Mouse (Mus musculus) limb, embryonic 15.5 days (tissue): ENCODE results near the gene Clrn2. TPM values are rescaled to one million over a fixed set of nuclear protein-coding genes. Genes with fewer than 3 reads are reported as not detected.

Experiments used
- polyA plus RNA-seq: library from polyadenylated mRNA; unstranded; fragments of >200 nt; fragmentation: Nextera tagmentation; extraction: Ambion mirVana; gene quantifications from 2 replicates; pipeline ENCODE4 v1.2.1, GENCODE M21; 2015

Clrn2 gene
- polyA plus RNA-seq, 1 experiment from 2014 or later = not detected

Other genes starting within 250 kb of the Clrn2 start
- 103 and 109 TPM in 2 replicates for gene Qdpr, start 3.5 kb upstream of the Clrn2 start, polyA plus RNA-seq
- gene Lap3, start 39.6 kb downstream of the Clrn2 start, polyA plus RNA-seq = 59.8 and 66.2 TPM in 2 replicates
- gene Med28, start 66.5 kb downstream of the Clrn2 start, polyA plus RNA-seq = 219 and 225 TPM in 2 replicates
- gene Fam184b, start 185.9 kb downstream of the Clrn2 start, polyA plus RNA-seq = 2.7 and 3.7 TPM in 2 replicates
- 33.0 and 35.7 TPM in 2 replicates for gene Ncapg, start 216.2 kb downstream of the Clrn2 start, polyA plus RNA-seq